Mouse (Mus musculus): ENCODE results near the gene Ttll11. TPM values are rescaled to one million over a fixed set of nuclear protein-coding genes. Genes with fewer than 3 reads are reported as not detected.
A peak's percentile ranks its signal among the peaks of the same experiment; 100 is the strongest.

The Ttll11 gene
- polyA plus RNA-seq, 1 experiment from 2014 or later: 1.3 TPM

DNA sequence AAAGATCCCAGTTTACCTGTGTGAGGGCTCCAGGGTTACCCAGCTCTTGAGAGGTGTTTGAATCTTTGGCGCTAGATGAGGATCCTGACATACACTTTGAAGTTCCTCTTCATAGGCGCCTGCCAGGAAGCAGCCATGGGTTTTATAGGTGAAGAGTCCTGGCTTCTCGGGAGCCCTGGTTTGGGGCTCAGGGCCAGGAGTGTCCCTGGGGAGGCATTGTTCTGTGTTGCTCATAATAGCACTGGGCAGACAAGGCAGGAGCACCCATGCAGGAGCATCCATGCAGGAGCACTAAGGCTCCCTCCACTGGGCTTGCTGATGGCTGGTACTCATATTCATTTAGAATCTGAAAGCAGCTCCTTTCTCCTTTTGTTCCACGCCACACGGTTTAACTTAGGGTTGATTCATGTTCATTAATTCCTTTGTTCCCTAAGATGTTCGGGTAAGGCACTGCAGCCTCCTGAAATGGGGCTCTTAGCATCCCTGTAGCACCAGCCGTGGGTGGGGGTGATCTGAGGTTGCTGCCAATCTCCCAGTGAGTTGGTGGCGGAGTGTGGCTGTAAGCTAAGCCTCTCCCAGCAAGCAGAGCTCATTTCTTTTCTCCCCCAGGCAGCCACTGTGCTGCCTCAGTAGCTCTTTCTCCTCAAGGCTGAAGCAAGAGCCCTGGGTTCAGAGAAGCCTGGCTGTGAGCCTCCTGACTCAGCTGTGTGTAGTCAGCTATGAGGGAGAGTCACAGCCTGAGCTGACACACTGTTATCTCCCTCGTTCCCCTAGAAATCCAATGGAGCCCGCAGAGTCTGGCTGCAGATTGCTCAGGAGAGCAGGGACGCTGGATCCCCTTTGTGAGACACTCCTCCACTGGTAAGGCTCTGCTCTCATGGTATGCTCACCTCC, 133.9 kb downstream of the Ttll11 start:
- Histone ChIP-seq H3K9ac (no peak overlapping the region), H3K4me3 (no peak overlapping the region), H3K36me3 (no peaks in the 10 kb centered on the region), H3K4me1 (peaks cover 13% of the 10 kb centered on the region), H3K9me3 (replicated peaks) (no peaks in the 10 kb centered on the region), H3K27ac (no peak overlapping the region), H3K4me2 (no peak overlapping the region), H3K27me3 (replicated peaks) (peaks cover 12% of the 10 kb centered on the region; the same call in 1 of the 2 replicates)
- WGBS (ENCODE audit: insufficient replicate concordance): 39% methylated on average over 11 of the region's 11 CpGs
- no peak for ATAC-seq

DNA sequence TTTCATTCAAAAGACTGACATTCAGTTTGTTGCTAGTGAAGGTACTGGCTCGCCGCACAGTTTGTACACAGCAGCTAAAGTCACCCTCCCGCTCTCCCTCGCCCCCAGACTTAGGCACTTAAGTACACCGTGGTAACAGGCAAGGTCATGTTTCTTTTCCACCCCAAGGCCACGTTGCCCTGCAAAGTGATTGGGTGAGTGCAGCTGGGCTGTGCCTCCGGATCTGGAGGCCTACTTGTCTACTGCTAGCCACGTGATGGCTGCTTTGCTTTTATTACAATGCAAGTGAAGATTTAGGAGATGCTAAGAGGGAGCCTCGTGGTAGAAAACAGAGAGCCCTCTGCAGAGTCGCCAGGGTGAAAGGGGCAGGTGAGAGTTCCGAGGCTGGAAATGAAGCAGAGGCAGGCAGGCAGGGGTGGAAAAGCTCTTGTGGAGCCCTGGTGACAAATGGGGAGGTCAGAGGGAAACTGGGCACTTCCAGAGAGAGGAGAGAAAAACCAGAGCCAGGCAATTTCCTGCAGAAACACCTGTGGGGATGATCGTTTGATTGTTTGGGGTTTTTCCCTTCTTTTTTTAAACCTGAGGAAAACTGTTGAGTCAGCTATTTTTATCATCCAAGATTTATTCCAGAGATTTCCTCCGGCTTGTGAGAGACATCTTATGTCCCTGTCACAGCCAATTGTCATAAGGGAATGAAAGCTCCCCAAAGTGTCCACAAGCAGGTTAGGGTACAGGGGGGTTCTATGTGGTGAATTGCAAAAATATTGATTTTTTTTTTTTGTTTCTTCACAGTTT, 135.6 kb downstream of the Ttll11 start:
- Histone ChIP-seq H3K4me2 (no peak overlapping the region), H3K36me3 (no peaks in the 10 kb centered on the region), H3K27me3 (replicated peaks) (peaks cover 8% of the 10 kb centered on the region; the same call in 1 of the 2 replicates), H3K9me3 (replicated peaks) (no peaks in the 10 kb centered on the region), H3K4me1 (peaks cover 24% of the 10 kb centered on the region), H3K4me3 (no peak overlapping the region), H3K27ac (no peak overlapping the region), H3K9ac (no peak overlapping the region)
- ATAC-seq: no peak
- WGBS (ENCODE audit: insufficient replicate concordance): 51% methylated on average over 13 of the region's 13 CpGs

DNA sequence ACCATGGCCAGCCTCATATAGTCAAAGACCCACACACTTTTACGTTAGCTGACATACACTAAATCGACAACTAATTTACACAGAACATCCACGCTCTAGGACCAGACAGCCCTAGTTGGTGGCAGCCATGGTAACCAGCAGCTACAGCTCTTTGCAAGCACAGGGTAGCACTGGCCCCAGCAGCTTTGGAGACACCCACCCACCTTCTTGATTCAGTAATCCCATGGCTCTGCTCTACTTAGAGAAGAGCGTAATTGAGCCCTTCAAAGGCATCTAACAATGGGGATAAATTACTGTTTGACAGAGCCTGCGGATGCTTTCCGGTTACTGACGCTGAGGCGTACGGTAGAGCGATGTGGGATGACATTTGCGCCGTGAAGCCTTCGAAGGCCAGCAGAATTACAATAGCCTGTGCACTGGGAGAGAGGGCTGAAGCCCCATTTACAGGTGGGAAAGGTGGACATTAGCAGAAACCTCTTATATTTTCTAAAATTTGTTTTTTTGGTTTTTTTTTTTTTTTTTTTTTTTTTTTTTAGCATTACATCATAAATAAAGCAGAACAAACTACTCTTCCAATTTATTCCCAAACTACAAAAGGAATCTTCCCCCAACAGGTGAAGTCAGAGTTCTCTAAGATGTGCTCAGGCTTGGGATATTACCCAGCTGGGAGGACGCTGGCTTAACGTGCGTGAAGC, 136.8 kb downstream of the Ttll11 start:
- Histone ChIP-seq H3K4me2 (no peak overlapping the region), H3K9me3 (replicated peaks) (no peaks in the 10 kb centered on the region), H3K27ac (no peak overlapping the region), H3K4me3 (no peak overlapping the region), H3K9ac (no peak overlapping the region), H3K27me3 (replicated peaks) (peaks cover 8% of the 10 kb centered on the region; the same call in 1 of the 2 replicates), H3K4me1 (peaks cover 31% of the 10 kb centered on the region), H3K36me3 (no peaks in the 10 kb centered on the region)
- no peak for ATAC-seq
- 85% methylated on average over 16 of the region's 16 CpGs for WGBS (ENCODE audit: insufficient replicate concordance)

DNA sequence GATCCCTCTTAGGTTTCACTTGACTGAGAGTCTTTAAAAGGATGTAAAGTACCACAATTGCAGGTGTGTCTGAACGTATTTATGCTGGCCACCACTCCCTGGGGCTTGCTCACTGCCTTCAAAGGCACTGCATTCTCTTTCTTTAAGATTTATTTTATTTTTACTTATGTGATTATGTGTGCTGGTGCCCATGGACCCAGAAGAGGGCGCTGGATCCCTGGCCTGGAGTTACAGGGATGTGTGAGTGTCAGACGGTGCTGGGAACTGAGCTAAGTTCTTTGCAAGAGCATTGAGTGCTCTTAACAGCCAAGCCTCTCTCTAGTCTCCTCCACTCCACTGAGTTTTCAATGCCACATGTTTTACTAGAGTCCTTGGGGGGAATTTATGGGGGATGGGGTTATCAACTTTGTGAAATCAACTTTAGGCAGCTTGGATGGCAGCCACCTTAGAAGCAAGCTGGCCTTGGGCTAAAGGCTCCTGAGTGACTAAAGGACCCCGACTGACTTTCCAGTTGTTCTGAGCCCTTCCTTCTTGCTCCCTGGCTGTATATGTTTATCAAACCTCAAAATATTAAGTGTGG, 137.8 kb downstream of the Ttll11 start:
- ATAC-seq: no peak
- Histone ChIP-seq H3K4me1 (peaks cover 31% of the 10 kb centered on the region), H3K27me3 (replicated peaks) (peaks cover 8% of the 10 kb centered on the region; the same call in 1 of the 2 replicates), H3K27ac (no peak overlapping the region), H3K36me3 (no peaks in the 10 kb centered on the region), H3K4me3 (no peak overlapping the region), H3K9me3 (replicated peaks) (peaks cover 8% of the 10 kb centered on the region), H3K4me2 (no peak overlapping the region), H3K9ac (no peak overlapping the region)
- WGBS (ENCODE audit: insufficient replicate concordance): 39% methylated on average over 4 of the region's 4 CpGs

DNA sequence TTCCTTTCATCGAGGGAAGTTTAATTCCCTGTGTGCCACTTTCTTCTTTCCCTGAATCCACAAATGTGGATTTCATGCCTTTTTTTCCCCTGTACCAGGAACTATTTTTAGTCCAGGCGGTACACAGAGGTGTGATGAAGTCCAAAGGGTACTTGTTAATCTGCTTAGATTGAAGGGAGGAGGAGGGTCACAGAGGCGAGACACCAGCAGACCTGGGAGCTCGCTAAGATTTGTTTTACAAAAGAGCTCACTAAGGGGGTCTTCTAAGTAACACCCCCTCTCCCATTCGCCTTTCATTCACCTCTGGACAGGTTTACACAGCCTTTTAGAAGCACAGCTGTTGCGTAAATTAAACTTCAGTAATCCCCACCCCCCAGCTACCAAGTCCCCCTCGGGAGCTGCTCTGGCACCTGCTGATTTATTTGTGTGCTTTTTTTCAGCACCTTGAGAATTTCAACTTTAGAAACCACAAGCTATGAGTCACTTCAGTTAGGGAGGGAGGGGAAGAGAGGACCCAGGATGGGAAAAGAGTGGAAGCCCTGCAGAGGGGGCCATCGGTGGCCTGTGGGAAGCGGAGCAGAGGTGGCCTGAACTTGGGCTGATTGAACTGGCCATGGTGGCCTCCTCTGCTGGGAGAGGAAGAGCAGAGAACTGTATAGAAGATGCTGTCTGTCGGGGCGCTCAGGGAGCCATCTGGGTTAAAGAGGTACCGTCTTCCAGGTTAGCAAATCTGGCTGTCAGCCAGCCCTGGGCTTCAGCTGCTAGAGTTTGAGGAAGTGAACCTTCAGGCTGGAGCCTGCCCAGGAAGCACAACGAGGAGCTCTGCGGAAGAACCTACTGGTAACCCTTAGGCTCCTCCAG, 138.5 kb downstream of the Ttll11 start:
- ATAC-seq: no peak
- 36% methylated on average over 14 of the region's 14 CpGs for WGBS (ENCODE audit: insufficient replicate concordance)
- peaks cover 31% of the 10 kb centered on the region for H3K4me1 ChIP-seq
- no peak overlapping the region for H3K4me2 ChIP-seq
- H3K27me3 ChIP-seq (replicated peaks): peaks cover 8% of the 10 kb centered on the region; the same call in 1 of the 2 replicates
- H3K9ac ChIP-seq: no peak overlapping the region
- no peak overlapping the region for H3K4me3 ChIP-seq
- H3K36me3 ChIP-seq: no peaks in the 10 kb centered on the region
- no peak overlapping the region for H3K27ac ChIP-seq
- peaks cover 15% of the 10 kb centered on the region for H3K9me3 ChIP-seq (replicated peaks)

DNA sequence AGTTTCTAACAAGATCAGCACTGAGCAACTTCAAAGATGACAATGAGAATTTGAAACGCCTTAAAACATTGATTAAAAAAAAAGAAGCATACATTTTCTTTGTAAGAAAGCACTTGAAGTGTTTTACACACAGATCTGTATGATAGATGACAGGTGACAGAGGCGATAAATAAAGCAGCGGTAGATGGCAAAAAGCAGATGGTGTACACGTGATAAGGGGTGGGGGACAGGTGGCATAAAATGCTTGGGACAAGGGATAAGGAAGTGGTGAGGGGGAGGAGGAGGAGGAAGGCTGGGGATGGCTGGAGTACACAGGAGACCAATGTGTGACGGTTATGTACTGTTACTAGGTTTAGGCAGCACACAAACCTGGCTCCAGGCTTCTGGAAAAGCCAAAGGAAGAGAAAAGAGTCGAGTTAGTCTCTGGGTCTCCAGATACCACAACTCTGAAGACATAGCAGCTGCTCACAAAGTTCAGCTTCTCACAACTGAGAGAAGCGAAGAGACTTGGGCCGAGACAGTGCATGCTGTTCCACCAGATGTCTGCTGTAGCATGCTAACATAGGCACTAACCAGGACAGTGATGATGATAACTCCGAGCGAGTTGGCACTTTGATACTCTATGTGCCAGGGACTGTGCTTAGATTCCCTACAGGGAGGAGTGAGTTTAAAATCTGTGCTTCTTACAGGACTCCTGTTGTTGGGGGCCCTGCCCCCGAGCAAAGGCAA, 140.8 kb downstream of the Ttll11 start:
- Histone ChIP-seq H3K9me3 (replicated peaks) (peaks cover 15% of the 10 kb centered on the region), H3K4me2 (no peak overlapping the region), H3K27ac (no peak overlapping the region), H3K36me3 (no peaks in the 10 kb centered on the region), H3K27me3 (replicated peaks) (no peaks in the 10 kb centered on the region), H3K4me3 (no peak overlapping the region), H3K4me1 (peaks cover 29% of the 10 kb centered on the region), H3K9ac (no peak overlapping the region)
- ATAC-seq: no peak
- 62% methylated on average over 11 of the region's 11 CpGs for WGBS (ENCODE audit: insufficient replicate concordance)

DNA sequence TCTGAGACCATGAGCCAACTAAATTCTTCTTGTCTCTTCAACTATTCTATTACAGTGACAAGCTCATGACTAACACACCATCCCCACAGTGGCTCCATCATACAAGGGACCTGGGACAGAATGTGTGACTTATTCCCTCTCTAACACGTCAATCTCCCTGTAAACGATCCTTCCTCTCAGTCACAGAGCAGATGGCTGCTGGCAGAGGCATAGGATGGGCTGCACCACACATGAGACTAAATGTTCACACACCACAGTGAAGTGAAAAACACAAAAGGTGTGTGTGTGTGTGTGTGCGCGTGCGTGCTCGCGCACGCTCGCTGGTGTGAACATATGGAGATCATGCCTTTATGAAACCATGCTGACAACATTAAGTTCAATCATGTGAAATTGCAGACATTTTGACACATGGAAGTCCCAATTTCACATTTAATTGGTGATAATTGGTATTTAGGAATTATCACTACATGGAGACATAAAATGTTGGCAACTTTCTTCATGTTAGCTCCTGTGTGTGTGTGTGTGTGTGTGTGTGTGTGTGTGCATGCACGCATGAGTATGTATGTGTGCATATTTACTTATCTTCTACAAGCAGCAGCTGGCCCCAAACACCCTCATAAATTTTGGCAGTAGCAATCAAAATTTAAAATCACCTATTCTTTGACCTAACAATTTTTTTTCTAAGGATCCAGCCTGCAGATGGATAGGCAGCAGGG, 145.4 kb downstream of the Ttll11 start:
- H3K4me1 ChIP-seq: peaks cover 59% of the 10 kb centered on the region
- no peaks in the 10 kb centered on the region for H3K27me3 ChIP-seq (replicated peaks)
- no peak overlapping the region for H3K27ac ChIP-seq
- no peaks in the 10 kb centered on the region for H3K36me3 ChIP-seq
- no peak overlapping the region for H3K4me2 ChIP-seq
- peaks cover 15% of the 10 kb centered on the region for H3K9me3 ChIP-seq (replicated peaks)
- no peak overlapping the region for H3K4me3 ChIP-seq
- no peak for ATAC-seq
- 89% methylated on average over 10 of the region's 10 CpGs for WGBS (ENCODE audit: insufficient replicate concordance)
- no peak overlapping the region for H3K9ac ChIP-seq

DNA sequence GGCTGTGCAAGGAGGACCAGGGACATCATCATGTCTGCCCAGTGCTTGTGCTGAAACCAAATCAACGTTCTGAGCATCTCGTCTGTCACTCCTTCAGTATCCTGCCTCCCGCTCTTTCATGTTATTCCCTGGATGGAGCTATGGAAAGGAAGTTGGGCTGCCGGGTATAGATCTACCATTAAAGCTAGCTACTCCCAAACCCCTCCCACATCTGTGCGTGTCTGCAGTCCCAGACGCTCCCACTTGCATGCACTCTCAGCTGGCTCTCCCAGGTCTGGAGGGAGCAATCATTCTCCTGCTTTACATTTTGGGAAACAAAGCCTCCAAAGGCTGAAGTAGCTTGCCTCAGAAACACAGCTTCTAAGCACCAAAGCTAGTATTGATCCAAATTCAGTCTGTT, 146.2 kb downstream of the Ttll11 start:
- peak overlapping the region; percentile 84; the same call in 1 of the 2 replicates for H3K27ac ChIP-seq
- no peak for ATAC-seq

DNA sequence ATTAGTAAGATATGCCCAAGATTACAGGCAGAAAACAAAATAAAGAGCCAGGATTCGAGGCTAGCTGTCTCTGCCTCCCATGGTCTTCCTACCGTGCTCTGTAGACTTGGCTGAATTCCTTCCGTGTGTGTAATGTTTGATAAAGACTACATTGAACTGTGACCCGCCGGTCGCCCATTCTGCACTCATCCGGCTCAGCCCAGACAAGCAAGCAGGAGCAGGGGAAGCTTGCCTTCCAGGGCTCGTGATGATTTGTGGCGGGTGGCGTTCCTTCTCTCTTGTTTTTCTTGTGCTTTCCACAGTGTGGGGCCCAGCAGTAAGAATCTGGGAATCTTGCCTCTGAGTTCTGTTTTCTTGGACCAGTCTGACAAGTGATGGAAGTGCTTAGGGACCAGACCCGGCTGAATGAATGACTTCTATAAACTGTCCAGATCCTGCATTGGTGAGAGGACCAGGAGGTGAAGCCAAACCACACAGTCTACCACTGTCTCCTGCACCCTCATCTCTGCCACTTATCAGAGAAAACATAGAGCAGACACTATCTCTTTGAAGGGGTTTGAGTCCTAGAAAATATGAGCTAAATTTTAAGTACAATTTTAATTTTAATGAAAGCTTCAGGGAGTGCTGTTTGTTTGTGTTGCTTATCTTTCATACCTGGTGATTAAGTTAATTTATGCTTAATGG, 146.8 kb downstream of the Ttll11 start:
- Histone ChIP-seq H3K4me1 (peaks cover 57% of the 10 kb centered on the region), H3K4me2 (peak overlapping the region; percentile 45), H3K9ac (no peak overlapping the region), H3K27ac (peak overlapping the region; percentile 84), H3K4me3 (no peak overlapping the region), H3K36me3 (no peaks in the 10 kb centered on the region), H3K9me3 (replicated peaks) (peaks cover 15% of the 10 kb centered on the region), H3K27me3 (replicated peaks) (no peaks in the 10 kb centered on the region)
- WGBS (ENCODE audit: insufficient replicate concordance): 12% methylated on average over 11 of the region's 11 CpGs
- ATAC-seq: peak; percentile 69; the same call in 1 of the 2 replicates

More for the DNA sequence above, 146.2 kb downstream of the Ttll11 start:
- no peaks in the 10 kb centered on the region for H3K36me3 ChIP-seq
- H3K27me3 ChIP-seq (replicated peaks): no peaks in the 10 kb centered on the region
- peaks cover 64% of the 10 kb centered on the region for H3K4me1 ChIP-seq
- H3K9ac ChIP-seq: no peak overlapping the region
- 69% methylated on average over 6 of the region's 6 CpGs for WGBS (ENCODE audit: insufficient replicate concordance)
- peaks cover 15% of the 10 kb centered on the region for H3K9me3 ChIP-seq (replicated peaks)
- no peak overlapping the region for H3K4me2 ChIP-seq
- no peak overlapping the region for H3K4me3 ChIP-seq

All from liver, embryonic 12.5 days (tissue).